Mouse (Mus musculus): ENCODE measurements at regions not wholly inside any gene's neighbourhood (a gene's known extent, or its start where the extent isn't known, plus 50 kb on each side); places are given as distances from the start of the nearest gene placed in this dataset.

GRCm38 (mm10) chr1:64423256-64423655 lies 109.2 kb upstream of the Creb1 start:
- ATAC-seq (replicated peaks; ENCODE audit: low FRiP score) (no peak), DNase-seq (ENCODE audit: low spot score) (no peak)
- no peaks in the 10 kb centered on the region for H3K36me3 ChIP-seq (ENCODE audit: control insufficient read depth, insufficient read depth, low read length)
- no peak overlapping the region for H3K4me3 ChIP-seq (ENCODE audit: low read depth, low read length)
- H3K27ac ChIP-seq (ENCODE audit: low read depth, low read length), result no peak overlapping the region
- H3K4me2 ChIP-seq, result no peak overlapping the region
- H3K27me3 ChIP-seq (replicated peaks; ENCODE audit: control insufficient read depth, insufficient read depth, low read length), result no peaks in the 10 kb centered on the region
- H3K4me1 ChIP-seq (replicated peaks; ENCODE audit: control insufficient read depth, insufficient read depth, low read length), result no peaks in the 10 kb centered on the region
- no peaks in the 10 kb centered on the region for H3K9me3 ChIP-seq (ENCODE audit: control insufficient read depth, low read length)
- 60% methylated on average over 1 of the region's 1 CpGs for WGBS
- no peak overlapping the region for H3K9ac ChIP-seq (ENCODE audit: low read depth, low read length)

- no peak for ATAC-seq (replicated peaks; ENCODE audit: low FRiP score)
These were observed 113.9 kb upstream of the Creb1 start for GRCm38 (mm10) chr1:64418567-64418966.

GRCm38 (mm10) chr1:64415906-64416305 lies 116.5 kb upstream of the Creb1 start:
- no peak for ATAC-seq (replicated peaks; ENCODE audit: low FRiP score)

More at GRCm38 (mm10) chr1:64418567-64418966, 113.9 kb upstream of the Creb1 start:
- H3K36me3 ChIP-seq (ENCODE audit: control insufficient read depth, insufficient read depth, low read length), result no peaks in the 10 kb centered on the region
- no peaks in the 10 kb centered on the region for H3K4me1 ChIP-seq (replicated peaks; ENCODE audit: control insufficient read depth, insufficient read depth, low read length)
- H3K27me3 ChIP-seq (replicated peaks; ENCODE audit: control insufficient read depth, insufficient read depth, low read length), result no peaks in the 10 kb centered on the region
- H3K4me3 ChIP-seq (ENCODE audit: low read depth, low read length), result no peak overlapping the region
- H3K27ac ChIP-seq (ENCODE audit: low read depth, low read length), result no peak overlapping the region
- DNase-seq (ENCODE audit: low spot score), result no peak
- no peaks in the 10 kb centered on the region for H3K9me3 ChIP-seq (ENCODE audit: control insufficient read depth, low read length)
- H3K9ac ChIP-seq (ENCODE audit: low read depth, low read length), result no peak overlapping the region
- H3K4me2 ChIP-seq, result no peak overlapping the region

GRCm38 (mm10) chr1:64413181-64413560 lies 119.3 kb upstream of the Creb1 start:
- Histone ChIP-seq H3K27ac (ENCODE audit: low read depth, low read length) (no peak overlapping the region), H3K36me3 (ENCODE audit: control insufficient read depth, insufficient read depth, low read length) (no peaks in the 10 kb centered on the region), H3K4me1 (replicated peaks; ENCODE audit: control insufficient read depth, insufficient read depth, low read length) (no peaks in the 10 kb centered on the region), H3K9ac (ENCODE audit: low read depth, low read length) (no peak overlapping the region), H3K27me3 (replicated peaks; ENCODE audit: control insufficient read depth, insufficient read depth, low read length) (no peaks in the 10 kb centered on the region), H3K4me3 (ENCODE audit: low read depth, low read length) (no peak overlapping the region), H3K9me3 (ENCODE audit: control insufficient read depth, low read length) (no peaks in the 10 kb centered on the region), H3K4me2 (no peak overlapping the region)
- no peak for DNase-seq (ENCODE audit: low spot score)
- WGBS, result 85% methylated on average over 4 of the region's 4 CpGs
- ATAC-seq (replicated peaks; ENCODE audit: low FRiP score), result no peak

More at GRCm38 (mm10) chr1:64415906-64416305, 116.5 kb upstream of the Creb1 start:
- Histone ChIP-seq H3K36me3 (ENCODE audit: control insufficient read depth, insufficient read depth, low read length) (no peaks in the 10 kb centered on the region), H3K4me2 (no peak overlapping the region), H3K9me3 (ENCODE audit: control insufficient read depth, low read length) (no peaks in the 10 kb centered on the region), H3K4me3 (ENCODE audit: low read depth, low read length) (no peak overlapping the region), H3K27me3 (replicated peaks; ENCODE audit: control insufficient read depth, insufficient read depth, low read length) (no peaks in the 10 kb centered on the region), H3K4me1 (replicated peaks; ENCODE audit: control insufficient read depth, insufficient read depth, low read length) (no peaks in the 10 kb centered on the region), H3K27ac (ENCODE audit: low read depth, low read length) (no peak overlapping the region), H3K9ac (ENCODE audit: low read depth, low read length) (no peak overlapping the region)
- 81% methylated on average over 7 of the region's 7 CpGs for WGBS
- no peak for DNase-seq (ENCODE audit: low spot score)

GRCm38 (mm10) chr1:64412481-64413180 lies 119.8 kb upstream of the Creb1 start:
- no peaks in the 10 kb centered on the region for H3K9me3 ChIP-seq (ENCODE audit: control insufficient read depth, low read length)
- no peaks in the 10 kb centered on the region for H3K4me1 ChIP-seq (replicated peaks; ENCODE audit: control insufficient read depth, insufficient read depth, low read length)
- H3K9ac ChIP-seq (ENCODE audit: low read depth, low read length), result no peak overlapping the region
- WGBS, result 83% methylated on average over 10 of the region's 10 CpGs
- H3K27me3 ChIP-seq (replicated peaks; ENCODE audit: control insufficient read depth, insufficient read depth, low read length), result no peaks in the 10 kb centered on the region
- no peak for ATAC-seq (replicated peaks; ENCODE audit: low FRiP score)
- no peak overlapping the region for H3K4me3 ChIP-seq (ENCODE audit: low read depth, low read length)
- no peak overlapping the region for H3K4me2 ChIP-seq
- no peak overlapping the region for H3K27ac ChIP-seq (ENCODE audit: low read depth, low read length)
- no peaks in the 10 kb centered on the region for H3K36me3 ChIP-seq (ENCODE audit: control insufficient read depth, insufficient read depth, low read length)
- no peak for DNase-seq (ENCODE audit: low spot score)

GRCm38 (mm10) chr1:64411851-64412480 lies 120.5 kb upstream of the Creb1 start:
- Histone ChIP-seq H3K27me3 (replicated peaks; ENCODE audit: control insufficient read depth, insufficient read depth, low read length) (no peaks in the 10 kb centered on the region), H3K9me3 (ENCODE audit: control insufficient read depth, low read length) (no peaks in the 10 kb centered on the region), H3K4me1 (replicated peaks; ENCODE audit: control insufficient read depth, insufficient read depth, low read length) (no peaks in the 10 kb centered on the region), H3K4me3 (ENCODE audit: low read depth, low read length) (no peak overlapping the region), H3K9ac (ENCODE audit: low read depth, low read length) (no peak overlapping the region), H3K36me3 (ENCODE audit: control insufficient read depth, insufficient read depth, low read length) (no peaks in the 10 kb centered on the region), H3K4me2 (no peak overlapping the region), H3K27ac (ENCODE audit: low read depth, low read length) (no peak overlapping the region)
- no peak for ATAC-seq (replicated peaks; ENCODE audit: low FRiP score)
- WGBS, result 89% methylated on average over 4 of the region's 4 CpGs
- no peak for DNase-seq (ENCODE audit: low spot score)

GRCm38 (mm10) chr1:64408807-64409582 lies 123.5 kb upstream of the Creb1 start:
- Histone ChIP-seq H3K36me3 (ENCODE audit: control insufficient read depth, insufficient read depth, low read length) (no peaks in the 10 kb centered on the region), H3K27me3 (replicated peaks; ENCODE audit: control insufficient read depth, insufficient read depth, low read length) (no peaks in the 10 kb centered on the region), H3K27ac (ENCODE audit: low read depth, low read length) (no peak overlapping the region), H3K9ac (ENCODE audit: low read depth, low read length) (no peak overlapping the region), H3K4me3 (ENCODE audit: low read depth, low read length) (no peak overlapping the region), H3K9me3 (ENCODE audit: control insufficient read depth, low read length) (no peaks in the 10 kb centered on the region), H3K4me2 (no peak overlapping the region), H3K4me1 (replicated peaks; ENCODE audit: control insufficient read depth, insufficient read depth, low read length) (no peaks in the 10 kb centered on the region)
- DNase-seq (ENCODE audit: low spot score), result no peak
- no peak for ATAC-seq (replicated peaks; ENCODE audit: low FRiP score)
- 74% methylated on average over 4 of the region's 4 CpGs for whole genome bisulfite sequencing

- Histone ChIP-seq H3K4me2 (no peak overlapping the region), H3K36me3 (ENCODE audit: control insufficient read depth, insufficient read depth, low read length) (no peaks in the 10 kb centered on the region), H3K4me3 (ENCODE audit: low read depth, low read length) (no peak overlapping the region), H3K9ac (ENCODE audit: low read depth, low read length) (no peak overlapping the region), H3K27ac (ENCODE audit: low read depth, low read length) (no peak overlapping the region), H3K27me3 (replicated peaks; ENCODE audit: control insufficient read depth, insufficient read depth, low read length) (no peaks in the 10 kb centered on the region), H3K4me1 (replicated peaks; ENCODE audit: control insufficient read depth, insufficient read depth, low read length) (no peaks in the 10 kb centered on the region), H3K9me3 (ENCODE audit: control insufficient read depth, low read length) (no peaks in the 10 kb centered on the region)
- no peak for ATAC-seq (replicated peaks; ENCODE audit: low FRiP score)
- DNase-seq (ENCODE audit: low spot score), result no peak
- WGBS, result 79% methylated on average over 8 of the region's 8 CpGs
These were observed 140.9 kb upstream of the Creb1 start for GRCm38 (mm10) chr1:64391525-64391924.
